Mouse (Mus musculus) heart, embryonic 13.5 days (tissue): ENCODE measurements at regions not wholly inside any gene's neighbourhood (a gene's known extent, or its start where the extent isn't known, plus 50 kb on each side); places are given as distances from the start of the nearest gene placed in this dataset.
"Not testable (repeated sequence)": the region's sequence is repeated elsewhere in the genome, so short reads cannot be mapped to it uniquely, and the experiment has no call there.

Source experiments
- ATAC-seq: fragments of 200-750 bp; cut with Nextera tagmentation; 2 replicates; pipeline ENCODE4 v1.8.0; 2017; ENCODE audit warnings: moderate TSS enrichment; ENCODE audit not compliant: insufficient number of reproducible peaks, low FRiP score, low TSS enrichment; ENCODE audit errors: extremely low read depth
- H3K27ac ChIP-seq: fragments of 300-500 bp; sonication (generic); replicated peaks from 2 replicates; pipeline ENCODE4 v1.5.1; 2015; ENCODE audit warnings: moderate library complexity, mild to moderate bottlenecking, inconsistent platforms
- H3K27me3 ChIP-seq: fragments of 300-500 bp; sonication (generic); replicated peaks from 2 replicates; pipeline ENCODE4 v1.6.1; 2015; ENCODE audit warnings: mild to moderate bottlenecking, inconsistent platforms
- H3K36me3 ChIP-seq: fragments of 300-500 bp; sonication (generic); 2 replicates; pipeline ENCODE4 v1.6.1; 2015; ENCODE audit warnings: mild to moderate bottlenecking, inconsistent platforms
- H3K4me1 ChIP-seq: fragments of 300-500 bp; sonication (generic); 2 replicates; pipeline ENCODE4 v1.6.1; 2015; ENCODE audit warnings: inconsistent platforms
- H3K4me2 ChIP-seq: fragments of 300-500 bp; sonication (generic); 2 replicates; pipeline ENCODE4 v1.6.1; 2015; ENCODE audit warnings: inconsistent platforms, mild to moderate bottlenecking, moderate library complexity
- H3K4me3 ChIP-seq: fragments of 300-500 bp; sonication (generic); 2 replicates; pipeline ENCODE4 v1.5.1; 2015; ENCODE audit warnings: moderate library complexity, mild to moderate bottlenecking, inconsistent platforms
- H3K9ac ChIP-seq: fragments of 300-500 bp; sonication (generic); 2 replicates; pipeline ENCODE4 v1.6.1; 2015; ENCODE audit warnings: inconsistent platforms, mild to moderate bottlenecking, moderate library complexity
- H3K9me3 ChIP-seq: fragments of 300-500 bp; sonication (generic); 2 replicates; pipeline ENCODE4 v1.6.1; 2016; ENCODE audit warnings: inconsistent platforms
- WGBS: fragments of 180-500 bp; shearing (Covaris S2); methylation state at CpG from one replicate; pipeline ENCODE4 v1.1.7; 2015; ENCODE audit warnings: mixed read lengths; 5-methylcytosine and 5-hydroxymethylcytosine counted together

- Histone ChIP-seq H3K9me3 (no peaks in the 10 kb centered on the region), H3K4me3 (no peak overlapping the region), H3K4me2 (no peak overlapping the region), H3K4me1 (peaks cover 4% of the 10 kb centered on the region; the same call in 1 of the 2 replicates), H3K36me3 (no peaks in the 10 kb centered on the region), H3K27ac (no peak overlapping the region), H3K27me3 (no peaks in the 10 kb centered on the region), H3K9ac (no peak overlapping the region)
- WGBS = 12% methylated on average over 3 of the region's 3 CpGs
- ATAC-seq = no peak
These were observed 177.1 kb upstream of the Ghr start for GRCm38 (mm10) chr15:3760396-3760795.

DNA sequence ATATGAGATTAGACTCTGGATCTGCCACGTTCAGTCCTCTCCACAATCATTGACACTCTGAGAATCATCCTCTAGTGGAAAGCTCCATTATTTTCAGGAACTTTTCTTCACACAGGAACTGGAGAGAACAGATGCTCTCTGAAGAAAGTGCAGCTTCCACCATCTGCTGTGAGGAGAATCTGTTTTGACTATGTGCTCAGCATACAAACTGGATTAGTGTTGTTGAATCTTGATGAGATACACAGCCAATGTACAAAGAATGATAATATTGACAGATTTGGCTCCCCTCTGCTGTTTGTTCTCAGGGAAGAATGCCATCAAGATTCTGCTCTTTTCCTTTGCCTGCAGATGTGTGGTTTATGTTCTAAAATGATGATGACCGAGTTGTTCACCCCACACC, 172.3 kb upstream of the Ghr start:
- no peak for ATAC-seq
- Histone ChIP-seq H3K27ac (no peak overlapping the region), H3K4me2 (no peak overlapping the region), H3K9me3 (no peaks in the 10 kb centered on the region), H3K4me3 (no peak overlapping the region), H3K9ac (no peak overlapping the region), H3K4me1 (peaks cover 4% of the 10 kb centered on the region; the same call in 1 of the 2 replicates), H3K36me3 (no peaks in the 10 kb centered on the region), H3K27me3 (no peaks in the 10 kb centered on the region)
- WGBS = 70% methylated on average over 2 of the region's 2 CpGs

- H3K9me3 ChIP-seq, ATAC-seq, H3K36me3 ChIP-seq, H3K4me3 ChIP-seq, H3K27me3 ChIP-seq, H3K27ac ChIP-seq, H3K9ac ChIP-seq, H3K4me2 ChIP-seq: not testable (repeated sequence)
- peaks cover 10% of the 10 kb centered on the region for H3K4me1 ChIP-seq
- WGBS = 75% methylated on average over 9 of the region's 9 CpGs
These were observed 164.8 kb upstream of the Ghr start for GRCm38 (mm10) chr15:3748072-3748471.

DNA sequence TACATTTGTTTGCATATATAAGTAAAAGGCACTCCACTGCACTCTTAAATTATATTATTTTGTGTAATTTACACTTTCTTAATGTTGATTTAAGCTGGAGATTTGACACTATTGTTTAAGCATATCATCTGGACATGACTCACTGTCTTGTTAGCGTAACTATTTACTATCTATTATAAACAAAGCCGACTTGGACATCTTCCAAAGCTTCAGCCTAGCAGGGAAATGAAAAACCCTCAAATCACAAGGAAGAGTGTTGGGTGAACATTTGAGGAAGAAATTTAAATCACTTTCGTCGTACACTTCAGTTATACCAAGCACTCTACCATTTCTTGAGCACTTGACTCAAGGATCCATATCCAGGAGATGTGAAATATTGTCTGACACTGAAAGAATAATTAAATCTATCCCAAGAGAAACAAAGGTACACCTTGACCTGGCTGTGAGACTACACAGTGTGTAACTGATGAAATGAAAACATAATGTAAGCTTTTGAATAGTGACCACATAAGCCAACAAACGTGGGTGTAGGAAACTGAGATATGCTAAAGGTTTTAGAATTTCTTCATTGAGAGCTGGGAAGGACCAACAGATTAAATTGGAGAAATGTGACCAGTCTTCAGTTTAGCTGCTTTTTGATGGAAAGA, 160.0 kb upstream of the Ghr start:
- ATAC-seq = no peak
- H3K4me1 ChIP-seq = peaks cover 10% of the 10 kb centered on the region
- no peak overlapping the region for H3K4me3 ChIP-seq
- H3K9me3 ChIP-seq = no peaks in the 10 kb centered on the region
- H3K4me2 ChIP-seq = no peak overlapping the region
- no peak overlapping the region for H3K9ac ChIP-seq
- peak overlapping the region; percentile 20 for H3K27ac ChIP-seq
- no peaks in the 10 kb centered on the region for H3K27me3 ChIP-seq
- 47% methylated on average over 5 of the region's 5 CpGs for WGBS
- H3K36me3 ChIP-seq = no peaks in the 10 kb centered on the region

- 78% methylated on average over 7 of the region's 7 CpGs for WGBS
- ATAC-seq = no peak
- H3K9ac ChIP-seq = no peak overlapping the region
- no peaks in the 10 kb centered on the region for H3K27me3 ChIP-seq
- H3K27ac ChIP-seq = 0 out of 2 replicates have a peak overlapping the region, but pooled peaks have one; percentile 17
- H3K9me3 ChIP-seq = no peaks in the 10 kb centered on the region
- no peak overlapping the region for H3K4me3 ChIP-seq
- H3K36me3 ChIP-seq = no peaks in the 10 kb centered on the region
- peaks cover 10% of the 10 kb centered on the region for H3K4me1 ChIP-seq
- no peak overlapping the region for H3K4me2 ChIP-seq
These were observed 158.9 kb upstream of the Ghr start for GRCm38 (mm10) chr15:3742191-3742590.

- Histone ChIP-seq H3K27ac (no peak overlapping the region), H3K36me3 (no peaks in the 10 kb centered on the region), H3K27me3 (no peaks in the 10 kb centered on the region), H3K4me1 (no peaks in the 10 kb centered on the region), H3K9me3 (peaks cover 4% of the 10 kb centered on the region; the same call in 1 of the 2 replicates), H3K4me3 (no peak overlapping the region), H3K4me2 (no peak overlapping the region), H3K9ac (no peak overlapping the region)
- 71% methylated on average over 3 of the region's 3 CpGs for WGBS
- no peak for ATAC-seq
These were observed 141.9 kb upstream of the Ghr start for GRCm38 (mm10) chr15:3725214-3725613.

DNA sequence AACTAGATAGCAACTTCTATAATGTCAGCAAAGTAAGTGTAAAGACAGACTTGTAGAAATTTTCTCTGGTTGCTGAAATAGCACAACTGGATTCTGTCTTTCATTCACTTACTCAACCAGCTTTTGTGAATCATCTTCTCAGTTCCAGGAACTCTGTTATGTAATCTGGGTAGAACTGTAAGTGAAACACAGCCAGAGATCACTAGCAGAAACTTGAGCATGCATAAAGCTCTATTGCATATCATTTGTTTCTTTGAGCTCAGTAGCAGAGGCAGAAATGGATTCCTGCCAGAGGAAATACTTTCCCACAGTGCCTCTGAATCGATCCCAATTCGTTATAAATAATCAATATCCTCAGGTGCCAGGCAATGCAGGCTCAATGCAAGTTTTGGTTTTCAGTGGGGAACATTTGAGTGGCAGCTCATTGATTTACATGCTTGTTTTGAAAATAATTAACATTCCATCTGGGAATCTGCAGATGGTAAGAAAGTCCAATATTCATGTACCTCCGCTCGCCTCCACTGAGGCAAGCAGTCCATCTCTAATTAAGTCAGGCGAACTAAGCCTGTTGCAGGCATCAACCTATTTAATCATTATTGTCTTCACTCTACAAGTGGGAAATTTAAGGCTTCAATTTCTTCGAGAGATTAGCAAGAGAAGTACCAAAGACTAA, 137.5 kb upstream of the Ghr start:
- H3K4me1 ChIP-seq = no peaks in the 10 kb centered on the region
- 77% methylated on average over 6 of the region's 6 CpGs for WGBS
- H3K27ac ChIP-seq = no peak overlapping the region
- H3K36me3 ChIP-seq = no peaks in the 10 kb centered on the region
- no peak for ATAC-seq
- H3K9ac ChIP-seq = no peak overlapping the region
- no peaks in the 10 kb centered on the region for H3K27me3 ChIP-seq
- no peak overlapping the region for H3K4me3 ChIP-seq
- peaks cover 4% of the 10 kb centered on the region; the same call in 1 of the 2 replicates for H3K9me3 ChIP-seq
- H3K4me2 ChIP-seq = no peak overlapping the region

DNA sequence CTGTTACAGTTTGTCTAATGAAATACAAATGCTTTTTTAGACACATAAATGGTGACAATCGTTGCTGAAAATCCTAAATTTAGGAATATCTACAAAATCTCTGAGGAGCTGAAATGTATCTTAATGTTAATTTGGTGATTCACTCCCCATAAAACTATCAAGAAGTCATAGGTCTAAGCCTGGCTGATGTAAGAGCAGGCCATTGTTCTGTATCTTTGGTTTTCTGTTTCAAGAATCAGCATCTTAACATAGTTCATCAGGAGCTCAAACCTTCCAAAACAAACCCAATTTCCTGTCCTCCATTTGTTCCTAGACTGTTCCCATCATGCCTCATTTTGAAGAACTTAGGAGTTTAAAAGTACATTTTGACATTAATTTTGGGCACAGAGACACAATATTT, 128.5 kb upstream of the Ghr start:
- H3K4me2 ChIP-seq = no peak overlapping the region
- no peak overlapping the region for H3K4me3 ChIP-seq
- no peak overlapping the region for H3K9ac ChIP-seq
- no peaks in the 10 kb centered on the region for H3K9me3 ChIP-seq
- H3K27me3 ChIP-seq = no peaks in the 10 kb centered on the region
- H3K27ac ChIP-seq = no peak overlapping the region
- WGBS = 74% methylated on average over 1 of the region's 1 CpGs
- no peaks in the 10 kb centered on the region for H3K4me1 ChIP-seq
- H3K36me3 ChIP-seq = no peaks in the 10 kb centered on the region
- no peak for ATAC-seq

DNA sequence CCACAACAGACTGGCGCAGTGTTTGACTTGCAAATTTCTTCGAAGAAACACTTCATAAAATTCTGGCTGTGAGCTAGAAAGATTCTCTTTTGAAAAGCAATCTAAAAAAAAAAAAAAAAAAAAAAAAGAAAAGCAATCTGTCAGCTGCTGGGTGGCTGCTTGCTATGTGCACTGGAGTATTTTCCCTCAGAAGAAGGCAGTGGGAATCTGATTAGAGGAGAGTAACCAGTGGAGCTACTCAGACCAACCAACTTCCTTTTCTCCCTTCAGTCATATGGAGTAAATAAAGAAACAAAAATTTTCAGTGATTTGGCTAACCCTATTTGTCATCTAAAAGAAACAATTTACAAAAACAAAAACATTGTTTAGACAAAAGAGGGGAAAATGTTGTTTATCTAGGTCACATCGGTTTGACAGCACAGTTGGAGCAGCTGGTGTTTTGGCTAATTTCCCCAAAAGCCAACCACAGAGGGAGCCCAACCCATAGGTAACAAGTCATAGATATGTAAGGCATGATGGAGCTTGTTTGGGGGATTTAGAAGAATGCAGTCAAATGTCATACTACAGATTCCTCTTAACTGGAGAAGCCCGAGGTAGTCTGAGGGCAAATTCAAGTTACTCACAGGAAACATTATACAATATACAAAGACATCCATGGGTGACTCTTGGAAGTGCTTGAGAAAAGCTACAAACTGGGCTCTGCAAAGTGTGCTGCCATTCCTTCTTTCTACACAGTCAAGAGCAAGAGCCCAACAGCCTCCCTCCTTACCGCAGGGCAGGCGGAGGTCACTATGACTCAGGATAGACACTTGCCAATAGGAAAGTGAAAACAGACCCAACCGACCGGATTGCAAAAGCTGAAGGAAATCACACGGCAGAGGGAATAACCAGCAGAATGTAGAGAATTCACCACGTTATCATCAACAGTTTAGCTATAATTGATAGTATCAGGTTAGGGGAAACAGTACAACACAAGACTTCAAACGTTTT, 124.1 kb upstream of the Ghr start:
- Histone ChIP-seq H3K27me3 (no peaks in the 10 kb centered on the region), H3K9ac (no peak overlapping the region), H3K4me3 (no peak overlapping the region), H3K27ac (no peak overlapping the region), H3K4me2 (no peak overlapping the region), H3K36me3 (no peaks in the 10 kb centered on the region), H3K4me1 (no peaks in the 10 kb centered on the region), H3K9me3 (no peaks in the 10 kb centered on the region)
- ATAC-seq = no peak
- 65% methylated on average over 11 of the region's 11 CpGs for WGBS

DNA sequence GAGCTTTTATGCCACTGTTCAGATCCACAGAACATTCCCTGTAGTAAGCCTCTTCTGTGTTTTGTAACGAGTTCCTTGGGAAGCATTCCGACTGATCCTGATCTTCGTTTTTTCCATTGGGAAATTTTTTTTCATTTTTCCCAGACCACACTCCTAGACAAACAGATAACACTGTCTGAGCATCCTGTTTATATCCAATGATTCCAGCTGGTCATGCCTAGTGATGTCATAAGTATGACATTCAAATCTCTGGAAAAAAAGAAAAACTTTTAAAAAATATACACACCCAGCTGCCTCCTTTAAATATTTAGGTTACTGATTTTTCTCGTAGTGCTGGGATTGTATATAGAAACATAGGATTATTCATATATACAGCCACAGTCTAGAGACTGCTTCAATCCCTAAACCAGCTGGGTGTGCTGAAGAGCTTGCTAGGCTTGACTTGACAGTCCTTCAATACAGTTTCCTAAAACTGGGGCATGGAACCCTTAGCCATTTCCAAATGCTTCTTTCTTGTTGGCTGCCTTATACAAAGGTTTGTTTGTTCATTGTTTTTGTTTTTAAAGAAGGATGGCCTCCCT, 116.0 kb upstream of the Ghr start:
- H3K4me3 ChIP-seq = no peak overlapping the region
- no peak for ATAC-seq
- H3K27ac ChIP-seq = no peak overlapping the region

DNA sequence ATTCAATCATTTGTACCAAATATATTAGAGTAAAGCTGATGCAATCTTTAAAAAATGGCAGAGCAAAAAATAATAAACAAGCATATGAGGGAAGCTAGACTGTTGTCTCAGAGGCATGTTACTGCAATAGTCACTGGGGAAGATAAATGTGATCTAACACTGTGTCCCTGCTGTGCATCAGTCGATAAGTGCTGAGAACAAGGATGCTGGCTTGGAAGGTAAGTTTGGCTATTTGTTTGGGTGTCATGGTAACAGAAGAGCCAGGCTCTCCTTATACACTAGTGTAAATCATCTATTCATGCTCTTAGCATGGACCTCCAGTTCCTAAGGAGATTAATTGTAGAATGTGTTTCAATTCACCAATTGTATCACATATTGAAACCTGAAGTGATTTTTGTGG, 102.0 kb upstream of the Ghr start:
- H3K27ac ChIP-seq = no peak overlapping the region
- H3K36me3 ChIP-seq = no peaks in the 10 kb centered on the region
- no peaks in the 10 kb centered on the region for H3K4me1 ChIP-seq
- no peak overlapping the region for H3K4me2 ChIP-seq
- H3K27me3 ChIP-seq = no peaks in the 10 kb centered on the region
- 50% methylated on average over 1 of the region's 1 CpGs for WGBS
- no peak overlapping the region for H3K4me3 ChIP-seq
- H3K9me3 ChIP-seq = no peaks in the 10 kb centered on the region
- ATAC-seq = no peak
- H3K9ac ChIP-seq = no peak overlapping the region

More for the DNA sequence above, 116.0 kb upstream of the Ghr start:
- Histone ChIP-seq H3K4me1 (no peaks in the 10 kb centered on the region), H3K27me3 (no peaks in the 10 kb centered on the region), H3K9ac (no peak overlapping the region), H3K4me2 (no peak overlapping the region), H3K36me3 (no peaks in the 10 kb centered on the region), H3K9me3 (no peaks in the 10 kb centered on the region)
- 58% methylated on average over 4 of the region's 4 CpGs for WGBS
